Mouse (Mus musculus): ENCODE data around the gene Cacna1d. TPM values are rescaled to one million over a fixed set of nuclear protein-coding genes. Genes with fewer than 3 reads are reported as not detected.

Cacna1d gene
- polyA plus RNA-seq, 1 experiment from 2014 or later: 9.5 TPM

DNA sequence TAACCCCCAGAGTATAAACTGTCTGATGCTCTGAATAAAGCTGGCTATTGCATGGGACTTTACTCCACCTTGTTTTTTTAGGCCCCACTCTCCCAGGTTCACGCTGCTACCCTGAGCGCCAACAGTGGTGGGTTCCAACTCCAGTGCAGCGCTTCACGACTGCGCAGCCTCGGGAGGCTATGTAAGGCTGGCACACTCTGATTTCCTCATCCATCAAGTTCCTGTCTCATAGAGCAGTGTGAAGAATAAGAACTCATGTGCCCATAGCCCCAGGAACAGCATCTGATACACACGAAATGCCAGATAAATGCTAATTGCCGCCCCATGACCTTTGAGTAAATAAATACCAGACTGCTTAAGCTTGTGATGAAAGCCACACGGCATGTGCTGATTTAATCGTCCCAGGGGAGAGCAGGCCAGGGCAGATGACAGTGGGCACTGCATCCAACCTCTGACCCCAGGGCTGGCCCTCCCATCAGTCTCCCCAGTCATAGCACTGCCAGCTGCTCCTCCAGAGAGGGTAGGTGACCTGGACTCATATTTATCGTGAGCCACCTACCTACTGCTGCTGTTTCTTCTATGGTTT, 352.8 kb downstream of the Cacna1d start:
- Histone ChIP-seq H3K27ac (ENCODE audit: low read depth, low read length) (no peak overlapping the region), H3K9me3 (ENCODE audit: control insufficient read depth, low read length) (no peaks in the 10 kb centered on the region), H3K9ac (ENCODE audit: low read depth, low read length) (no peak overlapping the region), H3K4me3 (ENCODE audit: low read length) (no peak overlapping the region), H3K4me2 (ENCODE audit: low read length) (no peak overlapping the region), H3K27me3 (replicated peaks; ENCODE audit: control insufficient read depth, insufficient read depth, low read length) (no peaks in the 10 kb centered on the region), H3K4me1 (ENCODE audit: control insufficient read depth, insufficient read depth, low read depth, low read length) (peaks cover 4% of the 10 kb centered on the region; the same call in 1 of the 2 replicates), H3K36me3 (ENCODE audit: control insufficient read depth, insufficient read depth, low read length) (peaks cover 3% of the 10 kb centered on the region; the same call in 1 of the 2 replicates)
- 47% methylated on average over 11 of the region's 11 CpGs for WGBS
- ATAC-seq: peak; percentile 53; the same call in 1 of the 2 replicates

DNA sequence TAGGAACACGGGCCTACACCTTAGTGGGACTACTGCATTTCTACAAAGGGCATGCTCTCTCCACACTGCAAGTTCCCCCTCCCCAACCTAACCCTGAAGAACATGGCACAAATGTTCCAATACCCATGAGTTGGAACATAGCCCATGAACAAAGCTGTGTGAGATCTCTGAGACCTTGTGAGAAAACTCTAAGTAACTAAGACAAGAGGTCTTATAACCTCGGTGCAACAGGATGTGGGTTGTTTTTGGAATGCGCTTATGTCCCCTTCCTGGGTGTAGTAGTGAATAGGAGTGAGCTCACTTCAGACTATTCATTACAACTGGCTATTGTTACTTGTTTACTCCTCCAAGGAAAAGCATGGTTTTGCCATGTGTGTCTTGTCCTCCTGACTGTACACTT, 353.3 kb downstream of the Cacna1d start:
- WGBS: 76% methylated on average over 3 of the region's 3 CpGs
- no peak overlapping the region for H3K4me3 ChIP-seq (ENCODE audit: low read length)

DNA sequence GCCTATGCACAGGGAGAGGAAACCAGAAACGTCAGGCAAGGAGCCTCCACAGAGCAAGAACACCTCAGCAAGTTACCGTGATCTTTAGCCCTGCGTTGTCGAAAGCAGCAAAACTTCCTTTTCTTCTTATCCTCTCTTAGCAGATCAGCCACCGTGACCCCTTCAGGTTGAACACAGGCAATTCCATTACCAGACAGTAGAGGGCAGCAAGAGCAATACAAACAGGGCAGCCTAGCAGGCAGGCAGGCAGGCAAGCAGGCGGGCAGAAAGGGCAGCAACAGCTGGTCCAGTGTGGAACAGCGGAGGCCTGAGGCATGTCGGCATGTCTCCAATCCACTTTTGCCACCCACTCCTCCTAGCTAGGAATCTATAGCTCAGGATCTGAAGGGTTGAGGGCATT, 354.3 kb downstream of the Cacna1d start:
- peaks cover 1% of the 10 kb centered on the region; the same call in 1 of the 2 replicates for H3K36me3 ChIP-seq (ENCODE audit: control insufficient read depth, insufficient read depth, low read length)
- H3K27me3 ChIP-seq (replicated peaks; ENCODE audit: control insufficient read depth, insufficient read depth, low read length): no peaks in the 10 kb centered on the region
- H3K27ac ChIP-seq (ENCODE audit: low read depth, low read length): no peak overlapping the region
- ATAC-seq: peak; percentile 90
- 0 out of 2 replicates have a peak overlapping the region, but pooled peaks have one; percentile 23 for H3K9ac ChIP-seq (ENCODE audit: low read depth, low read length)
- H3K4me1 ChIP-seq (ENCODE audit: control insufficient read depth, insufficient read depth, low read depth, low read length): peaks cover 4% of the 10 kb centered on the region; the same call in 1 of the 2 replicates
- H3K4me3 ChIP-seq (ENCODE audit: low read length): no peak overlapping the region
- no peak overlapping the region for H3K4me2 ChIP-seq (ENCODE audit: low read length)
- no peaks in the 10 kb centered on the region for H3K9me3 ChIP-seq (ENCODE audit: control insufficient read depth, low read length)
- WGBS: 10% methylated on average over 8 of the region's 8 CpGs

More for the DNA sequence above, 353.3 kb downstream of the Cacna1d start:
- Histone ChIP-seq H3K9me3 (ENCODE audit: control insufficient read depth, low read length) (no peaks in the 10 kb centered on the region), H3K36me3 (ENCODE audit: control insufficient read depth, insufficient read depth, low read length) (peaks cover 3% of the 10 kb centered on the region; the same call in 1 of the 2 replicates), H3K27me3 (replicated peaks; ENCODE audit: control insufficient read depth, insufficient read depth, low read length) (no peaks in the 10 kb centered on the region), H3K9ac (ENCODE audit: low read depth, low read length) (no peak overlapping the region), H3K4me2 (ENCODE audit: low read length) (no peak overlapping the region), H3K27ac (ENCODE audit: low read depth, low read length) (no peak overlapping the region), H3K4me1 (ENCODE audit: control insufficient read depth, insufficient read depth, low read depth, low read length) (peaks cover 4% of the 10 kb centered on the region; the same call in 1 of the 2 replicates)
- ATAC-seq: no peak

DNA sequence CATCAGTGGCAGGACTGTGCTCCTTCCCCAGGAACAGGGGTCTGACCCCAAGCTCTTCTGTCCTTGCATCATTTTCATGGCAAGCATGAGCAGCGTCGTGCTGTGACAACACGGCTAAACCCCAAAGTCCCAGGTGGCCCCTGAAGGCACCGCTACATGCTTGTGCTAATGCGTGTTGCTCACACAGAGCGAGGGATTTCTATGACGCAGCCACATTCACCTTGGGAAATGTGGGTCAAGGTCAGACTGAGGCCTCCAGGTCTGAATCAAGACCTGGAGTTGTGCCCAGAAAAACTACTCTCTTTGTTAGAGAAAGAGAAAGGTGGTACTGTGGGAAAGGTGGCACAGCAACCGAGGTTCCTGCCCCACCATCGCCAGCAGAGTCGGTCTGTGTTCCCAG, 355.9 kb downstream of the Cacna1d start:
- Histone ChIP-seq H3K27ac (ENCODE audit: low read depth, low read length) (no peak overlapping the region), H3K9me3 (ENCODE audit: control insufficient read depth, low read length) (no peaks in the 10 kb centered on the region), H3K4me3 (ENCODE audit: low read length) (no peak overlapping the region), H3K36me3 (ENCODE audit: control insufficient read depth, insufficient read depth, low read length) (no peaks in the 10 kb centered on the region), H3K4me1 (ENCODE audit: control insufficient read depth, insufficient read depth, low read depth, low read length) (peaks cover 4% of the 10 kb centered on the region; the same call in 1 of the 2 replicates), H3K9ac (ENCODE audit: low read depth, low read length) (no peak overlapping the region), H3K4me2 (ENCODE audit: low read length) (no peak overlapping the region), H3K27me3 (replicated peaks; ENCODE audit: control insufficient read depth, insufficient read depth, low read length) (no peaks in the 10 kb centered on the region)
- WGBS: 85% methylated on average over 10 of the region's 10 CpGs
- ATAC-seq: no peak

DNA sequence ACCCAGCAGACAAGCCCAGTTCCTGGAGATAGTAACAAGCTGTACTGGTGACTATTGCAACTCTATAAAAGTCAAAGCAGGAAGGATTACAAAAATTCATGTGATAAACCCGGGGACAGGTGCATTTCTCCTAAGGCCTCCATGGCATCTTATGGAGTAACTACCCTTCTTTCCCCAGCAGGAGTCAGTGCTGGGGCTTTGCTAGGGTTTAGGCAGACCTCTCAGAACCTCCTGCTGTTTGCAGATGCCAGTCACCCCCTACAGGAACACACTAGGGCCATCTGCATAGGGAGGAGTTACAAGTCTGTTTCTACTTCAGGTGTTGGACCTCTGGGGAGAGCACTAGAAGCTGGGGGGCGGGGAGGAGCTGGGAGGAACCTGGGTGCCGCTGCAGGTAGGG, 357.6 kb downstream of the Cacna1d start:
- no peak for ATAC-seq
- no peak overlapping the region for H3K27ac ChIP-seq (ENCODE audit: low read depth, low read length)

DNA sequence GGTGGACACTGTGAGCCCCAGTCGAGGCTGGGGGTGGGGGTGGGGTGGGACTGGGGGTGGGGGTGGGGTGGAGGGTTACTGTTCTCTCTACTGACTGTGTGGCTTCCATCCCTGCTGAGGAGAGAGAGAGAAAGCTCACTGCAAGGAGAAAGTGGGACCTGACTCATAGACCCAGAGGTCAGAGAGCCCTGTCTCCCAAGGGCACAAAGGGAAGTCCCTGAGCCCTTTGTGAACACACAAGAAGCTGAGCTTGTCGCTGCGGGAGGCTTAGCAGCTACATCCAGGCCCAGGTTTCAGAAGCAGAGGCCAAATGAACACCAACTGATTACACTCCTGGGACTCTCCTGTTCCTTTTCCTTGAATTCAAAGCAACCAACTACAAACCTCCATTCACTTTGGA, 360.0 kb downstream of the Cacna1d start:
- Histone ChIP-seq H3K9ac (ENCODE audit: low read depth, low read length) (no peak overlapping the region), H3K27me3 (replicated peaks; ENCODE audit: control insufficient read depth, insufficient read depth, low read length) (no peaks in the 10 kb centered on the region), H3K36me3 (ENCODE audit: control insufficient read depth, insufficient read depth, low read length) (no peaks in the 10 kb centered on the region), H3K27ac (ENCODE audit: low read depth, low read length) (no peak overlapping the region), H3K4me3 (ENCODE audit: low read length) (no peak overlapping the region), H3K4me2 (ENCODE audit: low read length) (no peak overlapping the region), H3K4me1 (ENCODE audit: control insufficient read depth, insufficient read depth, low read depth, low read length) (no peaks in the 10 kb centered on the region), H3K9me3 (ENCODE audit: control insufficient read depth, low read length) (no peaks in the 10 kb centered on the region)
- WGBS: 15% methylated on average over 3 of the region's 3 CpGs
- no peak for ATAC-seq

More for the DNA sequence above, 357.6 kb downstream of the Cacna1d start:
- Histone ChIP-seq H3K9me3 (ENCODE audit: control insufficient read depth, low read length) (no peaks in the 10 kb centered on the region), H3K36me3 (ENCODE audit: control insufficient read depth, insufficient read depth, low read length) (no peaks in the 10 kb centered on the region), H3K4me1 (ENCODE audit: control insufficient read depth, insufficient read depth, low read depth, low read length) (peaks cover 4% of the 10 kb centered on the region; the same call in 1 of the 2 replicates), H3K9ac (ENCODE audit: low read depth, low read length) (no peak overlapping the region), H3K4me2 (ENCODE audit: low read length) (no peak overlapping the region), H3K4me3 (ENCODE audit: low read length) (no peak overlapping the region), H3K27me3 (replicated peaks; ENCODE audit: control insufficient read depth, insufficient read depth, low read length) (no peaks in the 10 kb centered on the region)
- WGBS: 47% methylated on average over 3 of the region's 3 CpGs

DNA sequence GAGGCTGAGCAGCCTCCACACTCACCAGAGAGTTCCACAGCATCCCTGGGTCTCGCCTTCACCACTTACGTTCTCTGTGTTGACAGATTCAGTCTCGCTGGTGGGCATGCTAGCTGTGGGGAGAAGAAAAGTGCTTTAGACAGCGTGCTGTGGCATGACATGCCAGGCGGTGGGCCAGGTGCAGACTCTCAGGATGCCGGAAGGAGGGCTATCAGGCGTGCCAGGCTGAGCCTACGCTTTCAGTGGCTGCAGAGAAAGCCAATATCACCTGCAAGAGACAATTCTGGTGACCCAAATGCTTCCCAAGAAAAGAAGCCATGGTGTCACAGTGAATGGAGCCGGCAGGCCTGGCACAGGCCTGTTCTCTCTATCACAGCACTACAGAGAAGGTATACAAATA, 361.2 kb downstream of the Cacna1d start:
- H3K4me3 ChIP-seq (ENCODE audit: low read length): no peak overlapping the region
- no peaks in the 10 kb centered on the region for H3K9me3 ChIP-seq (ENCODE audit: control insufficient read depth, low read length)
- H3K27ac ChIP-seq (ENCODE audit: low read depth, low read length): no peak overlapping the region
- H3K4me2 ChIP-seq (ENCODE audit: low read length): no peak overlapping the region
- no peak for ATAC-seq
- no peaks in the 10 kb centered on the region for H3K27me3 ChIP-seq (replicated peaks; ENCODE audit: control insufficient read depth, insufficient read depth, low read length)
- no peaks in the 10 kb centered on the region for H3K4me1 ChIP-seq (ENCODE audit: control insufficient read depth, insufficient read depth, low read depth, low read length)
- H3K36me3 ChIP-seq (ENCODE audit: control insufficient read depth, insufficient read depth, low read length): no peaks in the 10 kb centered on the region
- 90% methylated on average over 9 of the region's 9 CpGs for whole genome bisulfite sequencing
- H3K9ac ChIP-seq (ENCODE audit: low read depth, low read length): no peak overlapping the region

DNA sequence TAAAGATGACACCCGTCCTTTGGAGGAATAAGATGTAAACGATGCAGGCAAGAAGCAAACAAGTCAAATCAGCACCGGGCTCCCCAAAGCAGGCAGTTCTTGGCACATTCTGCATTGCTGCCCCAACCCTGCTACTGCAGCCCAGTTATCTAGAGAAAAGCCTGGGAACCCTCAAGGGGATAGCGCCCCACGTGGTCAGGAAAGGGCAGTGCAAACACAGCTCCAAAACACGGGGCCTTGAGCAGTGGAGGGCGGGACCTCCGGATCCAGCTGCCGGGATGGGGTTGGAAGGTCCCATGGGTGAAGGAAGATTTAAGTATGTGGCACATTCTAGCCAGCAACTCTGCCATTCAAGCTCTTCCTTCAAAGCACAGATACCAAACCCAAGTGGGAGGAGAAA, 361.9 kb downstream of the Cacna1d start:
- Histone ChIP-seq H3K9me3 (ENCODE audit: control insufficient read depth, low read length) (no peaks in the 10 kb centered on the region), H3K4me2 (ENCODE audit: low read length) (no peak overlapping the region), H3K4me3 (ENCODE audit: low read length) (no peak overlapping the region), H3K9ac (ENCODE audit: low read depth, low read length) (no peak overlapping the region), H3K4me1 (ENCODE audit: control insufficient read depth, insufficient read depth, low read depth, low read length) (no peaks in the 10 kb centered on the region), H3K36me3 (ENCODE audit: control insufficient read depth, insufficient read depth, low read length) (no peaks in the 10 kb centered on the region), H3K27ac (ENCODE audit: low read depth, low read length) (no peak overlapping the region), H3K27me3 (replicated peaks; ENCODE audit: control insufficient read depth, insufficient read depth, low read length) (no peaks in the 10 kb centered on the region)
- ATAC-seq: no peak
- 31% methylated on average over 9 of the region's 9 CpGs for WGBS

DNA sequence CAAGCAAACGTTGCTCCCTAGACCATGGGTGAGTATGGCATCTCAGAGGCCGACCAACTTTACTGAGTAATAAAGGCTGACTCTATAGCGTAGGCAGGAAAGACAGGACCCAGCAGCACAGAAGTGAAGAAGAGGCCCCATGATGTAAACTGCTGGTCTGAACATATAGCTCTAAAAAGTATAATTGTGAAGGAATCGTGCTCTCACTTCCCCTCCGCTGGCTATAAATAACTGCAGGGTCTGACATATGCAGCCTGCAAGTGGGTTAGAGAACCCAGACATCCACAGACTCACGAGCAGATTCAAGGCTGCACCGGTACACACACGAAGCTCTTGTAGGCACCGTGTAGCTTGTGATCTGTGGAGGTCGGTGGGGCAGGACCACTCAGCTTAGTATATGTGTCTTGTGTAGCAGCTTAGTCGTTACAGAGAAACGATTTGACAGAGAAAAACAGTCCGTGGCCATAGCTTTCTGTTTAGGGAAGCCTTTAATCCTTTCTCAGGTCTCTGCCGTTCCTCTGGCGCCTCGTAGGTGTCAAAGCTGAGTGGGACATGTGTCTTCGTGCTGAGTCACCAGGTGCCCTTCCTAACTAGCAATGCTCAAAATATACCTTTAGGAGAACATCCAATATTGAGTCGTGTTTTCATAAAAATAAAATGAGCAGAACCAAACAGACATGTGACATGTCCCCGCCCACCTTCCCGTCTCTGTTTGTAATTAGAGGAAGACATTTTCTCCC, 366.1 kb downstream of the Cacna1d start:
- no peak for ATAC-seq
- Histone ChIP-seq H3K9me3 (ENCODE audit: control insufficient read depth, low read length) (no peaks in the 10 kb centered on the region), H3K36me3 (ENCODE audit: control insufficient read depth, insufficient read depth, low read length) (no peaks in the 10 kb centered on the region), H3K4me2 (ENCODE audit: low read length) (no peak overlapping the region), H3K27me3 (replicated peaks; ENCODE audit: control insufficient read depth, insufficient read depth, low read length) (no peaks in the 10 kb centered on the region), H3K27ac (ENCODE audit: low read depth, low read length) (no peak overlapping the region), H3K4me3 (ENCODE audit: low read length) (no peak overlapping the region), H3K9ac (ENCODE audit: low read depth, low read length) (no peak overlapping the region), H3K4me1 (ENCODE audit: control insufficient read depth, insufficient read depth, low read depth, low read length) (no peaks in the 10 kb centered on the region)
- WGBS: 86% methylated on average over 20 of the region's 20 CpGs
